Mouse (Mus musculus): ENCODE measurements around the gene Gm14401.
"Not testable (repeated sequence)": the region's sequence is repeated elsewhere in the genome, so short reads cannot be mapped to it uniquely, and the experiment has no call there.

- not testable (repeated sequence) for TF ChIP-seq CTCF (IDR thresholded peaks at IDR 0.05; ENCODE audit: control insufficient read depth, insufficient read depth, insufficient read length); MYOD1 (IDR thresholded peaks at IDR 0.05; ENCODE audit: control insufficient read depth, insufficient read length, low read depth); USF1 (IDR thresholded peaks at IDR 0.05; ENCODE audit: low read depth); CEBPB (IDR thresholded peaks at IDR 0.05; ENCODE audit: low read depth); MAX (IDR thresholded peaks at IDR 0.05); MYOG (IDR thresholded peaks at IDR 0.05; ENCODE audit: control insufficient read depth, extremely low read depth, insufficient read length); FOSL1 (IDR thresholded peaks at IDR 0.05; ENCODE audit: insufficient read depth, low read length, poor library complexity, severe bottlenecking)
Measured at GRCm38 (mm10) chr2:177129097-177129496, 55.0 kb downstream of the Gm14401 start.
